Mouse (Mus musculus): ENCODE measurements around the gene Fubp3.

GRCm38 (mm10) chr2:31618484-31619161, 46.2 kb downstream of the Fubp3 start:
- no peak for TF ChIP-seq CTCF (IDR thresholded peaks at IDR 0.05; ENCODE audit: extremely low read depth, insufficient read depth, insufficient read length, insufficient replicate concordance)
- no peak for TF ChIP-seq POLR2A (IDR thresholded peaks at IDR 0.05; ENCODE audit: low read depth, low read length)

Measured in spleen, adult 2 months (tissue).